Mouse (Mus musculus) splenic B cell, adult 2 months (primary cell): ENCODE data around the gene Wdr77.

Experiments
- DNase-seq: peaks from one replicate; pipeline ENCODE4 v3.0.0-alpha.2; 2011; ENCODE audit warnings: low read depth, low spot score
- H3K27me3 ChIP-seq: 2 replicates; pipeline ENCODE4 v1.6.1; 2012; ENCODE audit warnings: mild to moderate bottlenecking, low read length, moderate library complexity, mixed read lengths; ENCODE audit not compliant: control insufficient read depth, poor library complexity, insufficient read depth, severe bottlenecking
- H3K36me3 ChIP-seq: 2 replicates; pipeline ENCODE4 v1.6.1; 2012; ENCODE audit warnings: mild to moderate bottlenecking, low read length, moderate library complexity, mixed read lengths; ENCODE audit not compliant: control insufficient read depth, poor library complexity, insufficient read depth, severe bottlenecking

Wdr77 gene

GRCm38 (mm10) chr3:105929821-105930220 lies 29.3 kb upstream of the Wdr77 start:
- Histone ChIP-seq H3K27me3 (no peaks in the 10 kb centered on the region; the same call in 1 of the 2 replicates), H3K36me3 (no peaks in the 10 kb centered on the region)
- peak; percentile 20 for DNase-seq

GRCm38 (mm10) chr3:105931095-105931494 lies 28.1 kb upstream of the Wdr77 start:
- Histone ChIP-seq H3K27me3 (no peaks in the 10 kb centered on the region; the same call in 1 of the 2 replicates), H3K36me3 (no peaks in the 10 kb centered on the region)
- peak; percentile 23 for DNase-seq

- Histone ChIP-seq H3K27me3 (no peaks in the 10 kb centered on the region; the same call in 1 of the 2 replicates), H3K36me3 (no peaks in the 10 kb centered on the region)
- DNase-seq = peak; percentile 43
These were observed 26.7 kb upstream of the Wdr77 start, which contains the start of gene I830077J02Rik for GRCm38 (mm10) chr3:105932240-105933071. Gene I830077J02Rik, minus strand, starts transcription at chr3:105932664.

GRCm38 (mm10) chr3:105933926-105934325 lies 25.2 kb upstream of the Wdr77 start:
- no peak for DNase-seq
- no peaks in the 10 kb centered on the region; the same call in 1 of the 2 replicates for H3K27me3 ChIP-seq
- no peaks in the 10 kb centered on the region for H3K36me3 ChIP-seq

- no peaks in the 10 kb centered on the region; the same call in 1 of the 2 replicates for H3K27me3 ChIP-seq
- DNase-seq = no peak
These were observed 24.1 kb upstream of the Wdr77 start for GRCm38 (mm10) chr3:105935033-105935432.

GRCm38 (mm10) chr3:105936111-105936510 lies 23.1 kb upstream of the Wdr77 start:
- no peaks in the 10 kb centered on the region; the same call in 1 of the 2 replicates for H3K27me3 ChIP-seq
- no peak for DNase-seq
- no peaks in the 10 kb centered on the region; the same call in 1 of the 2 replicates for H3K36me3 ChIP-seq

More at GRCm38 (mm10) chr3:105935033-105935432, 24.1 kb upstream of the Wdr77 start:
- H3K36me3 ChIP-seq = no peaks in the 10 kb centered on the region

- Histone ChIP-seq H3K27me3 (no peaks in the 10 kb centered on the region), H3K36me3 (peaks cover 16% of the 10 kb centered on the region; the same call in 1 of the 2 replicates)
- DNase-seq = no peak
These were observed 7.8 kb upstream of the Wdr77 start for GRCm38 (mm10) chr3:105951348-105951747.

- peak; percentile 23 for DNase-seq
- no peaks in the 10 kb centered on the region for H3K27me3 ChIP-seq
- H3K36me3 ChIP-seq = peaks cover 5% of the 10 kb centered on the region; the same call in 1 of the 2 replicates
These were observed 1.9 kb upstream of the Wdr77 start for GRCm38 (mm10) chr3:105957235-105957634.

GRCm38 (mm10) chr3:105958204-105958603 lies 965 bp upstream of the Wdr77 start:
- no peaks in the 10 kb centered on the region for H3K27me3 ChIP-seq
- no peak for DNase-seq
- peaks cover 8% of the 10 kb centered on the region for H3K36me3 ChIP-seq

GRCm38 (mm10) chr3:105959585-105959984 lies 416 bp downstream of the Wdr77 start:
- DNase-seq = no peak
- H3K36me3 ChIP-seq = peaks cover 10% of the 10 kb centered on the region
- no peaks in the 10 kb centered on the region for H3K27me3 ChIP-seq

GRCm38 (mm10) chr3:105959999-105960398 lies 830 bp downstream of the Wdr77 start, which contains the start of gene Atp5f1:
Gene Atp5f1, minus strand, starts transcription at chr3:105960099.
- H3K27me3 ChIP-seq = no peaks in the 10 kb centered on the region
- peak; percentile 5 for DNase-seq
- peaks cover 11% of the 10 kb centered on the region for H3K36me3 ChIP-seq

GRCm38 (mm10) chr3:105960700-105961099 lies 1.5 kb downstream of the Wdr77 start:
- peak; percentile 48 for DNase-seq
- no peaks in the 10 kb centered on the region for H3K27me3 ChIP-seq

GRCm38 (mm10) chr3:105971831-105972446 lies 12.8 kb downstream of the Wdr77 start:
- H3K36me3 ChIP-seq = no peaks in the 10 kb centered on the region; the same call in 1 of the 2 replicates
- DNase-seq = no peak

More at GRCm38 (mm10) chr3:105960700-105961099, 1.5 kb downstream of the Wdr77 start:
- H3K36me3 ChIP-seq = peaks cover 14% of the 10 kb centered on the region

GRCm38 (mm10) chr3:105973411-105973810 lies 14.2 kb downstream of the Wdr77 start, which contains the start of gene Ovgp1:
Gene Ovgp1, plus strand, starts transcription at chr3:105973711.
- Histone ChIP-seq H3K27me3 (no peaks in the 10 kb centered on the region), H3K36me3 (no peaks in the 10 kb centered on the region; the same call in 1 of the 2 replicates)
- no peak for DNase-seq

More at GRCm38 (mm10) chr3:105971831-105972446, 12.8 kb downstream of the Wdr77 start:
- no peaks in the 10 kb centered on the region for H3K27me3 ChIP-seq

GRCm38 (mm10) chr3:105974174-105974573 lies 15.0 kb downstream of the Wdr77 start:
- no peaks in the 10 kb centered on the region for H3K27me3 ChIP-seq
- no peak for DNase-seq
- no peaks in the 10 kb centered on the region for H3K36me3 ChIP-seq
